Mouse (Mus musculus) layer of hippocampus, adult 11-12 months (tissue): Measurements from ENCODE around the gene Drg1.
"Not testable (repeated sequence)": the region's sequence is repeated elsewhere in the genome, so short reads cannot be mapped to it uniquely, and the experiment has no call there.

ENCODE experiments used
- DNase-seq: peaks from one replicate; pipeline ENCODE4 v3.0.0; 2022; ENCODE audit warnings: low spot score

The Drg1 gene

GRCm38 (mm10) chr11:3166321-3166720 is 99.9 kb downstream of the Drg1 start:
- DNase-seq: not testable (repeated sequence)

DNA sequence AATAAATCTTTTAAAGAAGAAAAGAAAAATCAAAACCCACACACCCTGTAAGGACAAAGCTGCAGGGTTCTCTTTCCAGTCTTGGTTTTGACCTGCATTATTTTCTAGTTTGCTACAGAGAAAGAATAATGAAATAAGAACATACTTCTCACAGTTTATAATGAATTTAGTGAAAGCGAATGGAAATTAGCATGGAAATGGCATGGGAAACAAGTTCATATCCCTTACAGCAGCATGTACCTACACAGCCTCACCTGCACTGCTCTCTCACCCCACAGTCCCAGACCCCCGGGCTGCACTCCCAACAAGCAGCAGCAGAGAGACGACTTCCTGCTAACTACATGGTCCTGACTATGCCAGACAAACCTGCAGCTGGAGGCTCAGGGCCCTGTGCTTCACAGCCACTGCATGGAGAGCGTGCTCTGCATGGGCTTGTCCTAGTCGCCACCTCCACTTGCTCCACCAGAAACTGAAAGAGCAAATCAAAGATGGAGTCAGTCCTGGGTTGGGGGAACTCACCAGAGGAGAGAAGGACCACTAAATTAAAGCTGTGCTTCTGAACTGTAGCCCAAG is 100.9 kb downstream of the Drg1 start:
- DNase-seq: not testable (repeated sequence)

- DNase-seq: not testable (repeated sequence)
Observed at GRCm38 (mm10) chr11:3163661-3164060, 102.6 kb downstream of the Drg1 start.

- DNase-seq: not testable (repeated sequence)
Observed at GRCm38 (mm10) chr11:3163122-3163521, 103.1 kb downstream of the Drg1 start.

- peak; percentile 75 for DNase-seq
Observed at GRCm38 (mm10) chr11:3162236-3162897, 103.8 kb downstream of the Drg1 start.

GRCm38 (mm10) chr11:3161370-3161769 is 104.8 kb downstream of the Drg1 start:
- DNase-seq: peak; percentile 65

- not testable (repeated sequence) for DNase-seq
Observed at GRCm38 (mm10) chr11:3158800-3159199, 107.4 kb downstream of the Drg1 start.

- peak; percentile 64 for DNase-seq
Observed at GRCm38 (mm10) chr11:3157996-3158395, 108.2 kb downstream of the Drg1 start.

DNA sequence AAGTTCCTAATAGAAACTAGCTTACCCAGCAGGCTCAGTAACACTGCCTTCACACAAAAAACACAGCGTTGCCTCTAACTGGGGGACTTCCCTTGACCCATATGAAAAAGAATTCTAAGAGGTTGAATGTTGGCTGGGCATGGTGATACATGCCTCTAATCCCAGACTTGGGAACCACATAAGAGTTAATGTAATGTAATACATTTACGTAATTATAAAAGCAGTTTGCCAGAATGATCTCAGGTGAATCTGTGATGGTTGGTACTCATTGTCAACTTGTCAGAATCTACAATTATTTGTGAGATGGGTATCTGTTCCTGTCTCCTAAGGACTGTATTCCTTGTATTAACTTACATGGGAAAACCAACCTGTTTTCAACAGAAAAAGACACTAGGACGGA is 109.2 kb downstream of the Drg1 start:
- DNase-seq: not testable (repeated sequence)

GRCm38 (mm10) chr11:3153666-3154397 is 112.4 kb downstream of the Drg1 start:
- peak; percentile 79 for DNase-seq

- DNase-seq: not testable (repeated sequence)
Observed at GRCm38 (mm10) chr11:3151358-3151757, 114.9 kb downstream of the Drg1 start.

- DNase-seq: not testable (repeated sequence)
Observed at GRCm38 (mm10) chr11:3150677-3151003, 115.6 kb downstream of the Drg1 start.

GRCm38 (mm10) chr11:3150003-3150676 is 116.1 kb downstream of the Drg1 start:
- DNase-seq: peak; percentile 59

GRCm38 (mm10) chr11:3149471-3149870 is 116.7 kb downstream of the Drg1 start:
- DNase-seq: not testable (repeated sequence)

- DNase-seq: not testable (repeated sequence)
Observed at GRCm38 (mm10) chr11:3146806-3147205, 119.4 kb downstream of the Drg1 start.

- DNase-seq: not testable (repeated sequence)
Observed at GRCm38 (mm10) chr11:3145359-3146165, 120.7 kb downstream of the Drg1 start.

- DNase-seq: not testable (repeated sequence)
Observed at GRCm38 (mm10) chr11:3143984-3144383, 122.2 kb downstream of the Drg1 start.

GRCm38 (mm10) chr11:3142413-3142812 is 123.8 kb downstream of the Drg1 start:
- peak; percentile 89 for DNase-seq

- DNase-seq: not testable (repeated sequence)
Observed at GRCm38 (mm10) chr11:3140967-3141535, 125.2 kb downstream of the Drg1 start.

DNA sequence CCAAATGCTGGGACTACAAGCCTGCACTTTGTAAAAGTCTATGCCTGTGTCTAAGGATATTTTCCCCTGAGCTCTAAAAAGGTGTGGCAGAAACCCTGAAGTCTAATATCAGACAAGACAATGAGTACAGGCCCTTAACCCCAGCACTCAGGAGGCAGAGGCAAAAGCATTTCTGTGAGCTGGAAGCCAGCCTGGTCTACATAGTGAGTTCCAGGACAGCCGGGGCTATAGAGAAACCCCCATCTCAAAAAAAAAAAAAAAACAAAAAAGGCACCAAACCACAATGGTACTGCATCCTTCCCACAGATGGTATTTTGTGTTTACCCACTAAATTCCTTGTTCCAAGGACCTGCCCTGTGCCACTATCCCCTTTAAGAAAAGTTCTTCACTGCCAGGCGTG is 127.9 kb downstream of the Drg1 start:
- DNase-seq: not testable (repeated sequence)
